Mouse (Mus musculus) lung, postnatal 0 days (tissue): Measurements from ENCODE around the gene Tex33. TPM values are rescaled to one million over a fixed set of nuclear protein-coding genes. Genes with fewer than 3 reads are reported as not detected.
A peak's percentile ranks its signal among the peaks of the same experiment; 100 is the strongest.

Source experiments
- ATAC-seq: fragments of 200-750 bp; cut with Nextera tagmentation; 2 replicates; pipeline ENCODE4 v1.8.0; 2017; ENCODE audit warnings: moderate library complexity
- DNase-seq: peaks from one replicate; pipeline ENCODE4 v3.0.0-alpha.2; 2016; ENCODE audit warnings: low spot score
- H3K27ac ChIP-seq: fragments of 300-500 bp; sonication (generic); 2 replicates; pipeline ENCODE4 v1.5.1; 2014; ENCODE audit warnings: antibody characterized with exemption, mild to moderate bottlenecking, low read length, mixed read lengths
- H3K27me3 ChIP-seq: fragments of 300-500 bp; sonication (generic); replicated peaks from 2 replicates; pipeline ENCODE4 v1.6.1; 2014; ENCODE audit warnings: low read length, mixed read lengths; ENCODE audit not compliant: insufficient read depth
- H3K36me3 ChIP-seq: fragments of 300-500 bp; sonication (generic); 2 replicates; pipeline ENCODE4 v1.6.1; 2014; ENCODE audit warnings: low read length, mixed read lengths; ENCODE audit not compliant: insufficient read depth
- H3K4me1 ChIP-seq: fragments of 300-500 bp; sonication (generic); 2 replicates; pipeline ENCODE4 v1.6.1; 2014; ENCODE audit warnings: antibody characterized with exemption, low read depth, low read length, mixed read lengths; ENCODE audit not compliant: insufficient read depth
- H3K4me2 ChIP-seq: fragments of 300-500 bp; sonication (generic); replicated peaks from 2 replicates; pipeline ENCODE4 v1.6.1; 2014; ENCODE audit warnings: low read depth, mild to moderate bottlenecking, low read length, moderate library complexity, mixed read lengths
- H3K4me3 ChIP-seq: fragments of 300-500 bp; sonication (generic); 2 replicates; pipeline ENCODE4 v1.5.1; 2014; ENCODE audit warnings: low read depth, low read length
- H3K9ac ChIP-seq: fragments of 300-500 bp; sonication (generic); replicated peaks from 2 replicates; pipeline ENCODE4 v1.6.1; 2014; ENCODE audit warnings: low read depth, mild to moderate bottlenecking
- H3K9me3 ChIP-seq: fragments of 300-500 bp; sonication (generic); 2 replicates; pipeline ENCODE4 v1.6.1; 2016; ENCODE audit warnings: low read length, mixed read lengths
- CTCF ChIP-seq: IDR thresholded peaks from 2 replicates; pipeline ENCODE4 v1.5.1; 2016; ENCODE audit warnings: antibody characterized with exemption, mild to moderate bottlenecking
- EP300 ChIP-seq: IDR thresholded peaks from 2 replicates; pipeline ENCODE4 v1.6.1; 2016; ENCODE audit warnings: antibody characterized with exemption, mild to moderate bottlenecking, control low read depth
- WGBS: fragments of 180-500 bp; shearing (Covaris S2); extraction: QIAGEN DNeasy Blood & Tissue Kit; methylation state at CpG from one replicate; pipeline ENCODE4 v1.1.7; 2014; 5-methylcytosine and 5-hydroxymethylcytosine counted together
- polyA plus RNA-seq: library from polyadenylated mRNA; unstranded; fragments of >200 nt; fragmentation: Nextera tagmentation; extraction: Ambion mirVana; gene quantifications from 2 replicates; pipeline ENCODE4 v1.2.1, GENCODE M21; 2015

Tex33 gene
- polyA plus RNA-seq, result not detected in 2 replicates

DNA sequence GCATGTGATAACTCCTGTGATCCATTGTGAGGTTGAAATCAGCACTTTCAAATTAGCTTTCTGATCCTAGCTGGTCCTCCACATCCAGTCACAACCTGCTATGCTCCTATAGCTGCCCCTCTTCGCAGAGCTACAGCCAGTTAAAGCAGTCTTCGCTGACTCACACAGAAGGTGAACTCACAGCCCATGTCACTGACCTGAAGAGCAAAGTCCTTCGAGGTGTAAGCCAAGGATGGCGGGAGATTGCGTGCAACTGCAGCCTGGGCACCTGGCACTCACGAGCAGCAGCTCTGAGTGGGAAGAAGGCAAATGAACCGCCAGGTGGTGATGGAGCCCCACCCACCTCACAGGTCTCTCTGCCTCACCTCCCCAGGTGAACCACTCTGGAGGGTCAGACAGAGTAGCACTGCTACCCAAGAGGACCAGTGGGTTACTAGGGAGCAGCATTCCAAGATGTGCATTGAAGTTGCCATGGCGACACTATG is at the start of gene Tex33:
Tex33 (minus strand) TSS at position 435 of the 485 bp plus-strand sequence.
- ATAC-seq, result 0 out of 2 replicates have a peak, but pooled peaks have one; percentile 30
- Histone ChIP-seq H3K4me2 (no peak within 1 kb of the TSS), H3K4me1 (no peaks in the 10 kb centered on the region), H3K27ac (no peak within 1 kb of the TSS), H3K9ac (no peak within 1 kb of the TSS), H3K9me3 (no peaks in the 10 kb centered on the region), H3K27me3 (no peaks in the 10 kb centered on the region), H3K4me3 (no peak within 1 kb of the TSS), H3K36me3 (no peaks in the 10 kb centered on the region)
- no peak for DNase-seq
- no peak for TF ChIP-seq CTCF
- no peak for TF ChIP-seq EP300
- 76% methylated on average over 8 of the region's 8 CpGs for WGBS

DNA sequence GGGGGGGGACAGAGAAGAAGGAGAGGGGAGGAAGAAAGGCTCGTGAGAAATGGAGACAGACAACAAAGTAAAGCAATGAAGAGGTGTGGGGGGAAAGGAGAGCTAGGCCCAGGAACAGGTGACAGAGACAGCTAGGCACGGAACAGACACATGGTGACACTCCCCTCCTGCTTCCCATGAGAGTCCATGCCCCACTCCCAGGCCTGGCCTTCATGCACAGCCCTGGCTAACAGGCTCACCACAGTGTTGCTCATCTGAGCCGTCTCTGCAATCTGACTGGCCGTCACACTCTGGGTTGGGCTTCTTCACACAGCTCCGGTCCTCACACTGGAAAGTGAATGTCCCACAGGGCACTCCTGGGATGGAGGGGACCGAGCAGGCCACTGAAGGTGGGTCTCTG is 48.1 kb upstream of the Tex33 start:
- Histone ChIP-seq H3K4me3 (no peak overlapping the region), H3K27me3 (no peaks in the 10 kb centered on the region), H3K4me1 (no peaks in the 10 kb centered on the region), H3K27ac (no peak overlapping the region), H3K36me3 (no peaks in the 10 kb centered on the region), H3K4me2 (no peak overlapping the region), H3K9ac (no peak overlapping the region), H3K9me3 (no peaks in the 10 kb centered on the region)
- ATAC-seq (no peak), DNase-seq (no peak)
- no peak for TF ChIP-seq EP300
- TF ChIP-seq CTCF, result no peak
- 42% methylated on average over 6 of the region's 6 CpGs for WGBS

DNA sequence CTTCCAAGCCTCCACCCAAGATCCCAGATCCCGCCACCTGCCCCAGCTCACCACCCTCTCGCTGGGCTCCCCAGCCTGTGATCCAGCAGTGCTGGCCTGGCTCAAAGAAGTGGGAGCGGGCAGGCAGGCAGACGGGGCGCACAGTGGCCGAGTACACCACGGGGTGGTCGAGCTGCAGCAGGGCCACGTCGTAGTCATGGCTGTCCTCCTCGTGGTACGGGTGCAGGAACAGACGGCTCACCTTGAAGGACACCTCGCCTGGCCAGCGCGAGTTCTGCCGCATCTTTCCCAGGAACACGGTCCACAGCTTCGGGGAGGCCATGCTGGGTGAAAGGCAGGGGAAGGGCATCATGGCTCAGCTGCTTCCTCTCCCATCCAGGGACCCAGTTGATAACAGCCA is 46.5 kb upstream of the Tex33 start:
- H3K9me3 ChIP-seq, result no peaks in the 10 kb centered on the region
- H3K4me3 ChIP-seq, result no peak overlapping the region
- DNase-seq, result no peak
- 86% methylated on average over 19 of the region's 19 CpGs for WGBS
- TF ChIP-seq CTCF (no peak), EP300 (no peak)
- no peaks in the 10 kb centered on the region for H3K36me3 ChIP-seq
- no peaks in the 10 kb centered on the region for H3K4me1 ChIP-seq
- no peak overlapping the region for H3K4me2 ChIP-seq
- no peaks in the 10 kb centered on the region for H3K27me3 ChIP-seq
- ATAC-seq, result no peak
- H3K27ac ChIP-seq, result no peak overlapping the region
- no peak overlapping the region for H3K9ac ChIP-seq

DNA sequence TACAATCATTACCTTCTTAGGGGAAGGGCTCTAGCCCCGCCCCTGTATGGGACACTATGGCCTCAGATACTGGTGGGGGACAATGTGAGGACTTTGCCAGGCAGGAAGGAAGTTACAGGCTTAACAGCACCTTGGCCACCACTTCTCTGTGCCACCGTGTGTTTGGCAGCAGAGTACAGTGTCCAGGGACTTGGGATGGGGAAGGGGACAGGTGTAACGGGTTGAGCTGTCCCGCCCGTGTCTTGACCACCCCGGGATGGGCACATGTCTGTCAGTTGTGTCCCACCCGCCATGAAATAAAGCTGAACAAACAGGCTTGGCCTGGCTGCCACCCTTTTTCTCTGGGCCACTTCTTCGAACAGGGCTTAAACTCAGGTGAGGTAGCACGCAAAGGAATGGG is 43.3 kb upstream of the Tex33 start:
- no peaks in the 10 kb centered on the region; the same call in 1 of the 2 replicates for H3K4me1 ChIP-seq
- no peaks in the 10 kb centered on the region for H3K9me3 ChIP-seq
- 78% methylated on average over 9 of the region's 9 CpGs for WGBS
- H3K36me3 ChIP-seq, result peaks cover 3% of the 10 kb centered on the region; the same call in 1 of the 2 replicates
- H3K4me3 ChIP-seq, result no peak overlapping the region
- no peak overlapping the region for H3K9ac ChIP-seq
- no peak for TF ChIP-seq CTCF
- TF ChIP-seq EP300, result no peak
- no peak overlapping the region for H3K4me2 ChIP-seq
- H3K27me3 ChIP-seq, result no peaks in the 10 kb centered on the region
- DNase-seq (no peak), ATAC-seq (no peak)
- no peak overlapping the region for H3K27ac ChIP-seq

DNA sequence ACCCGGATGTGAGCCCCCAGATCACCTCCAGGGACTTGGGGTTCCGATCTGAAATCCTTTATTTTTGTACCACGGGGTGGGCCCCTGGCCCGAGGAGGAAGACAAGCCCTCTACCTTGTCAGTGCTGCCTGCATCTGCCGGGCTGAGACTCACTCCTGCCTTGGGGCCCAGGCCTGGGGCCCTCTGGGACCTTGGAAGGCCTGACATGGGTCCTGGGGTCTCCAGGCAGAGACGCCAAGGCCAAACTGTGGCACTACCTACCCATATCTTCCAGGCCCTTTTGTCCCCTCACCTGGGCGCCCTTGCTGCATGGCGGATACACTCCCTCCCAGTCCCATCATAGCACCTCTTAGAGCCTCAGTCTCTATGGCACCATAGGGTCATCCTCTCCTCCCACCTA is 42.8 kb upstream of the Tex33 start:
- Histone ChIP-seq H3K4me2 (no peak overlapping the region), H3K9ac (no peak overlapping the region), H3K36me3 (peaks cover 3% of the 10 kb centered on the region; the same call in 1 of the 2 replicates), H3K4me1 (no peaks in the 10 kb centered on the region; the same call in 1 of the 2 replicates), H3K4me3 (no peak overlapping the region), H3K27me3 (no peaks in the 10 kb centered on the region), H3K27ac (no peak overlapping the region), H3K9me3 (no peaks in the 10 kb centered on the region)
- DNase-seq, result no peak
- TF ChIP-seq CTCF, result no peak
- TF ChIP-seq EP300, result no peak
- ATAC-seq, result no peak
- 64% methylated on average over 8 of the region's 8 CpGs for WGBS

DNA sequence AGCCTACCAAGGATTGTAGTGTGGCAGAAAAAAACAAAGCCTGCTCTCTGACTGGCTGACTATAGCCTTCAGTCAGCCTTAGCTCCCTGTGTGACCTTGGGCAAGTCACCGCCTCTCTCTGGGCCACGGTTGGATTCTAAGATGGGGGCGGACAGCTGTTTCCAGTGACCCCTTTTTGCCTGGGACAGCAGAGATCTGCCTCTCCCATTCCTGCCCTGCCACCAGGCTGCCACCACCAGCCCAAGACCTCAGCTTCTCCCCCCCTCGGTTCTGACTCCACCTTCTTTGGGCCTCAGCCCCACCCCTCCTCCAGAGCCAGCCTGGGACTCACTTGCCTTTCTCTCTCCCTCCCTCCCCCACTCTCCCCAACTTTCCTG is 42.3 kb upstream of the Tex33 start:
- H3K27ac ChIP-seq, result no peak overlapping the region
- no peak overlapping the region for H3K9ac ChIP-seq
- H3K4me1 ChIP-seq, result no peaks in the 10 kb centered on the region; the same call in 1 of the 2 replicates
- ATAC-seq (no peak), DNase-seq (no peak)
- no peaks in the 10 kb centered on the region for H3K9me3 ChIP-seq
- peaks cover 3% of the 10 kb centered on the region; the same call in 1 of the 2 replicates for H3K36me3 ChIP-seq
- no peak overlapping the region for H3K4me3 ChIP-seq
- 41% methylated on average over 4 of the region's 4 CpGs for WGBS
- no peak overlapping the region for H3K4me2 ChIP-seq
- H3K27me3 ChIP-seq, result no peaks in the 10 kb centered on the region
- TF ChIP-seq EP300 (no peak), CTCF (no peak)
